In the genomic region with DNA sequence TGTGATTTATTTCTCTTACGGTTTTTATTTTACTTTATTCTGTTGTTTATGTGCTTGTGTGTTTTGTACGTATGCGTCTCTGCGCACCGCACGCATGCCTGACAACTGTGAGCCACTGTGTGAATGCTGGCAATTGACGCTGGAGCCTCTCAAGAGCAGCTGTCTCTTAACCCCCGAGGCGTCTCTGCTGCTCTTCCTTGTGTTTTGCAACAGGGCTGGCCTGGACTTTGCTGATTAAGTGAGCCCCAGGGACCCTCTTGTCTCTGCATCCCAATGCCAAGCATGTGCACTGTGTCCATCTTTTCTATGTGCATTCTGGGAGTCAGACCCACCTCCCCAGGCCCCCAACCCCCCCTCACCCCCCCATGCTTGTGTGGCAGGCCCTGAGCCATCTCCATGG, we compare ENCODE assay signal across 20 mouse cellular contexts. TPM values are rescaled to one million over a fixed set of nuclear protein-coding genes. Genes with fewer than 3 reads are reported as not detected.
DNase-seq lines count a peak whose midpoint lies in the region; ATAC-seq and TF ChIP-seq lines count a peak whose summit lies in the region.
"Had no signal": no experiment of that assay in that cellular context is flagged by ENCODE, and none has a peak within 500 bp of the region (broad histone marks: within the 10 kb centered on the region; RNA-seq: fewer than 3 reads in every experiment).

No protein-coding gene starts in this region.

- H3K9me3 ChIP-seq in neural tube, embryonic 11.5 days (ENCODE audit: control insufficient read depth, low read length): no peaks in the 10 kb centered on the region
- H3K9me3 ChIP-seq in neural tube, embryonic 15.5 days (replicated peaks): no peaks in the 10 kb centered on the region
- no peaks in the 10 kb centered on the region for H3K9me3 ChIP-seq in hindbrain, embryonic 13.5 days
- no peaks in the 10 kb centered on the region for H3K9me3 ChIP-seq in intestine, postnatal 0 days (ENCODE audit: control insufficient read depth)
- H3K9me3 ChIP-seq: heart, embryonic 10.5 days; liver, embryonic 15.5 days had no signal

- no peak for TF ChIP-seq POLR2A in heart, adult 2 months (IDR thresholded peaks at IDR 0.05; ENCODE audit: insufficient read depth, low read depth, low read length)

- H3K9ac ChIP-seq in heart, adult 2 months (ENCODE audit: low read depth, low read length): no peak overlapping the region
- H3K9ac ChIP-seq in neural tube, embryonic 11.5 days (ENCODE audit: low read length): no peak overlapping the region
- H3K9ac ChIP-seq in neural tube, embryonic 15.5 days (replicated peaks): no peak overlapping the region
- H3K9ac ChIP-seq in hindbrain, embryonic 13.5 days: no peak overlapping the region
- no peak overlapping the region for H3K9ac ChIP-seq in intestine, postnatal 0 days (ENCODE audit: low read depth, low read length)
- H3K9ac ChIP-seq: liver, embryonic 15.5 days had no signal

- TF ChIP-seq CTCF in heart, adult 2 months (IDR thresholded peaks at IDR 0.05): no peak
- TF ChIP-seq CTCF in intestine, postnatal 0 days (IDR thresholded peaks at IDR 0.05; ENCODE audit: low read depth): no peak

- no peak overlapping the region for H3K27ac ChIP-seq in heart, adult 2 months
- H3K27ac ChIP-seq in neural tube, embryonic 11.5 days (ENCODE audit: low read depth, low read length): no peak overlapping the region
- no peak overlapping the region for H3K27ac ChIP-seq in neural tube, embryonic 15.5 days (replicated peaks)
- no peak overlapping the region for H3K27ac ChIP-seq in hindbrain, embryonic 13.5 days
- H3K27ac ChIP-seq in intestine, postnatal 0 days (ENCODE audit: low read depth, low read length): no peak overlapping the region
- H3K27ac ChIP-seq: heart, embryonic 10.5 days; liver, embryonic 15.5 days had no signal

- no peaks in the 10 kb centered on the region for H3K79me2 ChIP-seq in heart, adult 2 months (replicated peaks; ENCODE audit: control insufficient read depth, insufficient read depth, low read length)

- H3K4me1 ChIP-seq in heart, adult 2 months (ENCODE audit: control insufficient read depth, insufficient read depth, low read length): no peaks in the 10 kb centered on the region
- H3K4me1 ChIP-seq in neural tube, embryonic 11.5 days (ENCODE audit: control insufficient read depth, insufficient read depth, low read length): no peaks in the 10 kb centered on the region
- peaks cover 5% of the 10 kb centered on the region; the same call in 1 of the 2 replicates for H3K4me1 ChIP-seq in neural tube, embryonic 15.5 days
- H3K4me1 ChIP-seq in hindbrain, embryonic 13.5 days (replicated peaks): no peaks in the 10 kb centered on the region; the same call in 1 of the 2 replicates
- no peaks in the 10 kb centered on the region for H3K4me1 ChIP-seq in intestine, postnatal 0 days (replicated peaks; ENCODE audit: control insufficient read depth, insufficient read depth, low read length)
- H3K4me1 ChIP-seq: heart, embryonic 10.5 days; liver, embryonic 15.5 days had no signal

- intact Hi-C loops in heart, adult 2 months (cut with DNase I): no loop called here

- no peak overlapping the region for H3K4me3 ChIP-seq in heart, adult 2 months
- no peak overlapping the region for H3K4me3 ChIP-seq in neural tube, embryonic 11.5 days (ENCODE audit: low read depth, low read length)
- H3K4me3 ChIP-seq in neural tube, embryonic 15.5 days (replicated peaks): no peak overlapping the region
- H3K4me3 ChIP-seq in hindbrain, embryonic 13.5 days: no peak overlapping the region
- no peak overlapping the region for H3K4me3 ChIP-seq in intestine, postnatal 0 days (ENCODE audit: low read depth, low read length)
- H3K4me3 ChIP-seq: heart, embryonic 10.5 days; liver, embryonic 15.5 days; megakaryocyte, embryonic 14.5 days had no signal

- no peak overlapping the region for H3K4me2 ChIP-seq in neural tube, embryonic 11.5 days (ENCODE audit: low read depth)
- no peak overlapping the region for H3K4me2 ChIP-seq in neural tube, embryonic 15.5 days
- no peak overlapping the region for H3K4me2 ChIP-seq in hindbrain, embryonic 13.5 days
- no peak overlapping the region for H3K4me2 ChIP-seq in intestine, postnatal 0 days (replicated peaks; ENCODE audit: low read depth)
- H3K4me2 ChIP-seq: liver, embryonic 15.5 days had no signal

- H3K36me3 ChIP-seq in heart, adult 2 months (ENCODE audit: control insufficient read depth, insufficient read depth, low read length): no peaks in the 10 kb centered on the region
- H3K36me3 ChIP-seq in neural tube, embryonic 11.5 days (ENCODE audit: control insufficient read depth, insufficient read depth, low read length): no peaks in the 10 kb centered on the region
- no peaks in the 10 kb centered on the region for H3K36me3 ChIP-seq in neural tube, embryonic 15.5 days
- no peaks in the 10 kb centered on the region for H3K36me3 ChIP-seq in hindbrain, embryonic 13.5 days
- no peaks in the 10 kb centered on the region for H3K36me3 ChIP-seq in intestine, postnatal 0 days (ENCODE audit: control insufficient read depth, insufficient read depth)
- H3K36me3 ChIP-seq: G1E; heart, embryonic 10.5 days; liver, embryonic 15.5 days had no signal

- 68% methylated on average over 9 of the region's 9 CpGs for WGBS in heart, adult 2 months
- 64% methylated on average over 9 of the region's 9 CpGs for WGBS in neural tube, embryonic 11.5 days
- 15% methylated on average over 9 of the region's 9 CpGs for WGBS in neural tube, embryonic 15.5 days
- WGBS in hindbrain, embryonic 13.5 days: 51% methylated on average over 9 of the region's 9 CpGs
- WGBS in intestine, postnatal 0 days: 67% methylated on average over 9 of the region's 9 CpGs

- H3K27me3 ChIP-seq in heart, adult 2 months (ENCODE audit: control insufficient read depth, insufficient read depth, low read length): no peaks in the 10 kb centered on the region
- H3K27me3 ChIP-seq in neural tube, embryonic 11.5 days (ENCODE audit: control insufficient read depth, insufficient read depth, low read length): no peaks in the 10 kb centered on the region
- no peaks in the 10 kb centered on the region for H3K27me3 ChIP-seq in neural tube, embryonic 15.5 days (replicated peaks)
- H3K27me3 ChIP-seq in hindbrain, embryonic 13.5 days: no peaks in the 10 kb centered on the region
- H3K27me3 ChIP-seq in intestine, postnatal 0 days (replicated peaks; ENCODE audit: control insufficient read depth, insufficient read depth, low read length): no peaks in the 10 kb centered on the region
- H3K27me3 ChIP-seq: liver, embryonic 15.5 days had no signal

- peak; percentile 16; the same call in 1 of the 2 replicates for ATAC-seq in neural tube, embryonic 11.5 days (ENCODE audit: insufficient read depth, low FRiP score, low TSS enrichment)
- no peak for ATAC-seq in neural tube, embryonic 15.5 days (ENCODE audit: low FRiP score)
- peak; percentile 57; the same call in 1 of the 2 replicates for ATAC-seq in hindbrain, embryonic 13.5 days (ENCODE audit: low FRiP score)
- ATAC-seq in intestine, postnatal 0 days: no peak

- no peak for TF ChIP-seq EP300 in heart, adult 2 months (IDR thresholded peaks at IDR 0.05; ENCODE audit: insufficient read depth, low read depth, low read length)

- DNase-seq in heart, adult 11 months: peak; percentile 27
- no peak for DNase-seq in heart, adult 2 months
- peak; percentile 42 for DNase-seq in neural tube, embryonic 11.5 days (ENCODE audit: low spot score)
- peak; percentile 21 for DNase-seq in retina, embryonic 14.5 days (ENCODE audit: low spot score)
- no peak for DNase-seq in right cerebral cortex, postnatal 36 days (ENCODE audit: low spot score in 2 of 2)
- DNase-seq: cerebellum, adult 11-12 months; kidney, adult 11 months; kidney, postnatal 25 days; lung, postnatal 10 days; right cerebral cortex, adult 18-20 months; thymus, postnatal 14 days had no signal

RNA-seq across cellular contexts. Expression of a gene that starts 24.5 kb away (rescaled TPM):
- total RNA-seq in heart, adult 2 months (2021): not detected
- not detected in 2 replicates for polyA plus RNA-seq in heart, adult 2 months (2012; rRNA removed)
- polyA plus RNA-seq in neural tube, embryonic 11.5 days (2014; fragmentation: Nextera tagmentation; extraction: Ambion mirVana): 49.7 and 65.5 TPM in 2 replicates
- polyA plus RNA-seq in neural tube, embryonic 15.5 days (2015; fragmentation: Nextera tagmentation; extraction: Ambion mirVana): 3.2 and 7.5 TPM in 2 replicates
- 4.3 and 5.1 TPM in 2 replicates for polyA plus RNA-seq in hindbrain, embryonic 13.5 days (2015; fragmentation: Nextera tagmentation; extraction: Ambion mirVana)
- 4.3 TPM in 2 replicates for polyA plus RNA-seq in intestine, postnatal 0 days (2015; fragmentation: Nextera tagmentation; extraction: Ambion mirVana)
- total RNA-seq: heart, postnatal 25 days had no signal
- polyA plus RNA-seq: G1E; spleen, adult 2 months had no signal

Comparison
In these comparisons a context has a peak if more than half of its experiments do, and no peak if none do; other contexts are left out.
1. DNase-seq: peak in heart, adult 11 months (single experiment), neural tube, embryonic 11.5 days (single experiment) and retina, embryonic 14.5 days (single experiment); none in heart, adult 2 months (0 of 2) and right cerebral cortex, postnatal 36 days (0 of 2).
2. ATAC-seq: peak in neural tube, embryonic 11.5 days (single experiment) and hindbrain, embryonic 13.5 days (single experiment); none in neural tube, embryonic 15.5 days (single experiment) and intestine, postnatal 0 days (single experiment).